Mouse (Mus musculus) brain, embryonic 14.5 days (tissue): Measurements from ENCODE around the gene Ocel1.

Experiments
- CTCF ChIP-seq: fragments of 200-500 bp; IDR thresholded peaks from 2 replicates; pipeline ENCODE4 v1.5.1; 2012; ENCODE audit warnings: inconsistent platforms, mild to moderate bottlenecking, moderate library complexity, borderline replicate concordance; ENCODE audit not compliant: insufficient read depth, insufficient read length; ENCODE audit errors: extremely low read depth
- POLR2A ChIP-seq: fragments of 200-500 bp; IDR thresholded peaks from 2 replicates; pipeline ENCODE4 v1.6.1; 2012; ENCODE audit warnings: mild to moderate bottlenecking, inconsistent platforms, borderline replicate concordance; ENCODE audit not compliant: poor library complexity, insufficient read depth, insufficient read length, severe bottlenecking; ENCODE audit errors: extremely low read depth

DNA sequence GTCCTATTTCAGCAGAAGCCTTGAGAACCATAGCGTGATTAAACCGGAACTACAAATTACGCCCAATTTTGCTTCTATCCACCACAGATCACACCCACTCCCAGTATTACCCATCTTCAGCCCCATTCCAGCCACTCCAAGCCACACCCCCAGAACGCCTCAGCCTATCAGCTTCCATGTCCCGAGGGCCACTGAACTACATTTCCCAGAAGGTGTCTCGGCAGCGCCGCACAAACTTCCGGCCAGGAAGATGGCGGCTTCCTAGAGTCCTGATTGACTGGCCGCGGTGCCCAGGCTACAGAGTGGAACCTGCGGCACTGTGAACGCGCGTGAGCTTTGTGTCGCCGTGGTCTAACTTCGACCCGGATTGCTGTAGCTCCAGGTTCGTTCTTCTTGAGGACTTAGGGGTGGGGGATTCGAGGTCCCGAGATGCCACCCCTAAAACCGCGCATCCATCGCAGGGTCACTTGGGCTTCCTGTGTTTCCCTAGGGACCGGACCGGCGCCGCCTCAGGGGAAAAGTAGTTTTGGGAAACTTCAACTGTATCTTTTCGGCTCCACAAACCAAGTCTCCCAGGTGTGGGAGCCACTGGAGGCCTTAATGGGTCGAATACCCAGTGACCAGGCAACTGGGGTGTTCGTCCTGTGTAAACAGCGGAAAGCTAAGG lies 25.7 kb downstream of the Ocel1 start, which contains the start of gene Babam1:
- no peak for TF ChIP-seq CTCF
- TF ChIP-seq POLR2A = peak; percentile 62; the same call in 1 of the 2 replicates
